In the genomic region with DNA sequence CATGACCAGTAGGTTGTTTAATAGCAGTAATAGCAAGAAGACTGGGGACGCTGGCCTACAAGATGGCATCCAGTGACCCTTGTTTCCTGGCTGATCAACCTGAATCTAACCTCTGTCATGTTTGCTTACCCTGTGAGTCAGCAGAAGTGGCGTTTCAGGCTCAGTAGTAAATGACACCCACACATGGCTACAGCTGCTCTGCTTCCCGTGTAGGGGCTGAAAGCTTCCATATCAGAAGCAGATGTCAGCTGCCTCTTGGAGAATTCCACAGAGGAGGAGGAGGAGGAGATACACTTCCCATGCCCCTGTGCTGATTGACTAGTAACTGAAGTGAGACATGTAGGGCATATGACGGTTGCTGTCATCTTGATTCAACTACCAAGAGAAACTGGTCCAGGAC, we compare ENCODE assay signal across 16 mouse cellular contexts.
DNase-seq lines count a peak whose midpoint lies in the region; ATAC-seq lines count a peak whose summit lies in the region.
"Had no signal": no experiment of that assay in that cellular context is flagged by ENCODE, and none has a peak within 500 bp of the region (broad histone marks: within the 10 kb centered on the region; RNA-seq: fewer than 3 reads in every experiment).

No protein-coding gene starts in this region.

- no peaks in the 10 kb centered on the region for H3K36me3 ChIP-seq in kidney, embryonic 15.5 days
- no peaks in the 10 kb centered on the region for H3K36me3 ChIP-seq in limb, embryonic 13.5 days
- H3K36me3 ChIP-seq: G1E; midbrain, embryonic 10.5 days had no signal

- DNase-seq in kidney, postnatal 10 days, result no peak
- DNase-seq in right cerebral cortex, adult 2 months (ENCODE audit: low spot score in 2 of 2), result peak; percentile 34 to 38
- DNase-seq in right cerebral cortex, postnatal 10 days (ENCODE audit: low spot score in 2 of 2), result no peak
- DNase-seq in adipocyte (ENCODE audit: low spot score), result no peak
- DNase-seq in lung, postnatal 25 days (ENCODE audit: low spot score), result no peak
- DNase-seq: adrenal gland, adult 8-10 months; cerebellum, adult 8-10 months; kidney, adult 11 months; lung, postnatal 10 days; right cerebral cortex, postnatal 25 days had no signal

- no peaks in the 10 kb centered on the region for H3K27me3 ChIP-seq in kidney, embryonic 15.5 days
- H3K27me3 ChIP-seq in limb, embryonic 13.5 days, result no peaks in the 10 kb centered on the region

- no peaks in the 10 kb centered on the region for H3K4me1 ChIP-seq in kidney, embryonic 15.5 days
- no peaks in the 10 kb centered on the region for H3K4me1 ChIP-seq in limb, embryonic 13.5 days
- H3K4me1 ChIP-seq: midbrain, embryonic 10.5 days had no signal

- no peak overlapping the region for H3K4me2 ChIP-seq in kidney, embryonic 15.5 days
- H3K4me2 ChIP-seq in limb, embryonic 13.5 days (replicated peaks), result no peak overlapping the region
- H3K4me2 ChIP-seq: hindbrain, embryonic 14.5 days had no signal

- 0 out of 2 replicates have a peak, but pooled peaks have one; percentile 49 for ATAC-seq in kidney, embryonic 15.5 days (replicated peaks; ENCODE audit: low FRiP score)
- ATAC-seq in limb, embryonic 13.5 days (ENCODE audit: low FRiP score, low read depth), result peak; percentile 36; the same call in 1 of the 2 replicates

- WGBS in kidney, embryonic 15.5 days, result 21% methylated on average over 4 of the region's 4 CpGs
- WGBS in limb, embryonic 13.5 days, result 33% methylated on average over 4 of the region's 4 CpGs

- no peaks in the 10 kb centered on the region for H3K9me3 ChIP-seq in kidney, embryonic 15.5 days (replicated peaks)
- no peaks in the 10 kb centered on the region for H3K9me3 ChIP-seq in limb, embryonic 13.5 days
- H3K9me3 ChIP-seq: midbrain, embryonic 10.5 days had no signal

- no peak overlapping the region for H3K27ac ChIP-seq in kidney, embryonic 15.5 days
- H3K27ac ChIP-seq in limb, embryonic 13.5 days, result no peak overlapping the region
- H3K27ac ChIP-seq: hindbrain, embryonic 14.5 days; liver, embryonic 14.5 days; midbrain, embryonic 10.5 days had no signal

- no peak overlapping the region for H3K4me3 ChIP-seq in kidney, embryonic 15.5 days (replicated peaks)
- no peak overlapping the region for H3K4me3 ChIP-seq in limb, embryonic 13.5 days
- H3K4me3 ChIP-seq: midbrain, embryonic 10.5 days had no signal

- no peak overlapping the region for H3K9ac ChIP-seq in kidney, embryonic 15.5 days
- no peak overlapping the region for H3K9ac ChIP-seq in limb, embryonic 13.5 days
- H3K9ac ChIP-seq: hindbrain, embryonic 14.5 days; liver, embryonic 14.5 days had no signal

Comparison
In these comparisons a context has a peak if more than half of its experiments do, and no peak if none do; other contexts are left out.
1. DNase-seq: peak in right cerebral cortex, adult 2 months (2 of 2); none in kidney, postnatal 10 days (single experiment), right cerebral cortex, postnatal 10 days (0 of 2), adipocyte (single experiment) and lung, postnatal 25 days (single experiment).